Mouse (Mus musculus) midbrain, embryonic 14.5 days (tissue): ENCODE results near the gene Sgsm1. TPM values are rescaled to one million over a fixed set of nuclear protein-coding genes. Genes with fewer than 3 reads are reported as not detected.

Experiments
- ATAC-seq: fragments of 200-750 bp; cut with Nextera tagmentation; 2 replicates; pipeline ENCODE4 v1.8.0; 2017; ENCODE audit warnings: moderate number of reproducible peaks, moderate library complexity; ENCODE audit not compliant: low FRiP score, low TSS enrichment
- DNase-seq: peaks from one replicate; pipeline ENCODE4 v3.0.0-alpha.2; 2015
- H3K27ac ChIP-seq: fragments of 300-500 bp; sonication (generic); replicated peaks from 2 replicates; pipeline ENCODE4 v1.5.1; 2014; ENCODE audit warnings: mild to moderate bottlenecking, low read depth, low read length, moderate library complexity
- H3K27me3 ChIP-seq: fragments of 300-500 bp; sonication (generic); 2 replicates; pipeline ENCODE4 v1.6.1; 2014; ENCODE audit warnings: low read length, control low read depth, mixed read lengths; ENCODE audit not compliant: control insufficient read depth, insufficient read depth
- H3K36me3 ChIP-seq: fragments of 300-500 bp; sonication (generic); 2 replicates; pipeline ENCODE4 v1.6.1; 2014; ENCODE audit warnings: low read length, control low read depth; ENCODE audit not compliant: control insufficient read depth, insufficient read depth
- H3K4me1 ChIP-seq: fragments of 300-500 bp; sonication (generic); 2 replicates; pipeline ENCODE4 v1.6.1; 2014; ENCODE audit warnings: mild to moderate bottlenecking, antibody characterized with exemption, low read length, control low read depth; ENCODE audit not compliant: control insufficient read depth, insufficient read depth
- H3K4me2 ChIP-seq: fragments of 300-500 bp; sonication (generic); 2 replicates; pipeline ENCODE4 v1.6.1; 2014; ENCODE audit warnings: mild to moderate bottlenecking, low read length, moderate library complexity
- H3K4me3 ChIP-seq: fragments of 300-500 bp; sonication (generic); replicated peaks from 2 replicates; pipeline ENCODE4 v1.5.1; 2014; ENCODE audit warnings: low read depth, low read length
- H3K9ac ChIP-seq: fragments of 300-500 bp; sonication (generic); replicated peaks from 2 replicates; pipeline ENCODE4 v1.6.1; 2014; ENCODE audit warnings: mild to moderate bottlenecking, low read length, moderate library complexity
- H3K9me3 ChIP-seq: fragments of 300-500 bp; sonication (generic); 2 replicates; pipeline ENCODE4 v1.6.1; 2016; ENCODE audit warnings: low read length, control low read depth, mixed read lengths; ENCODE audit not compliant: control insufficient read depth
- WGBS: fragments of 180-500 bp; shearing (Covaris S2); extraction: QIAGEN DNeasy Blood & Tissue Kit; methylation state at CpG from one replicate; pipeline ENCODE4 v1.1.7; 2014; 5-methylcytosine and 5-hydroxymethylcytosine counted together
- polyA plus RNA-seq: library from polyadenylated mRNA; unstranded; fragments of >200 nt; fragmentation: Nextera tagmentation; extraction: Ambion mirVana; gene quantifications from 2 replicates; pipeline ENCODE4 v1.2.1, GENCODE M21; 2014

Sgsm1 gene
- polyA plus RNA-seq, 1 experiment from 2014 or later = 15.2 TPM

GRCm38 (mm10) chr5:113332899-113333298 lies 22.3 kb upstream of the Sgsm1 start:
- 61% methylated on average over 4 of the region's 4 CpGs for WGBS
- H3K27me3 ChIP-seq = peaks cover 30% of the 10 kb centered on the region
- no peak overlapping the region for H3K9ac ChIP-seq
- no peak overlapping the region for H3K4me3 ChIP-seq
- no peaks in the 10 kb centered on the region for H3K36me3 ChIP-seq
- no peak overlapping the region for H3K4me2 ChIP-seq
- no peak overlapping the region for H3K27ac ChIP-seq
- ATAC-seq (no peak), DNase-seq (no peak)
- peaks cover 8% of the 10 kb centered on the region; the same call in 1 of the 2 replicates for H3K4me1 ChIP-seq
- peaks cover 10% of the 10 kb centered on the region; the same call in 1 of the 2 replicates for H3K9me3 ChIP-seq

GRCm38 (mm10) chr5:113332239-113332638 lies 21.7 kb upstream of the Sgsm1 start:
- H3K36me3 ChIP-seq = no peaks in the 10 kb centered on the region
- H3K4me1 ChIP-seq = peaks cover 8% of the 10 kb centered on the region; the same call in 1 of the 2 replicates
- H3K4me3 ChIP-seq = no peak overlapping the region
- no peak overlapping the region for H3K4me2 ChIP-seq
- H3K9ac ChIP-seq = no peak overlapping the region
- ATAC-seq (no peak), DNase-seq (peak; percentile 41)
- 43% methylated on average over 12 of the region's 12 CpGs for WGBS
- H3K27me3 ChIP-seq = peaks cover 30% of the 10 kb centered on the region
- peaks cover 10% of the 10 kb centered on the region; the same call in 1 of the 2 replicates for H3K9me3 ChIP-seq
- no peak overlapping the region for H3K27ac ChIP-seq

- peaks cover 10% of the 10 kb centered on the region; the same call in 1 of the 2 replicates for H3K9me3 ChIP-seq
- H3K4me2 ChIP-seq = no peak overlapping the region
- WGBS = 92% methylated on average over 3 of the region's 3 CpGs
- no peak overlapping the region for H3K9ac ChIP-seq
- DNase-seq (no peak), ATAC-seq (no peak)
- no peaks in the 10 kb centered on the region for H3K36me3 ChIP-seq
- H3K27me3 ChIP-seq = peaks cover 22% of the 10 kb centered on the region
- peaks cover 5% of the 10 kb centered on the region; the same call in 1 of the 2 replicates for H3K4me1 ChIP-seq
- H3K27ac ChIP-seq = no peak overlapping the region
- no peak overlapping the region for H3K4me3 ChIP-seq
Measured at GRCm38 (mm10) chr5:113330202-113330601, 19.6 kb upstream of the Sgsm1 start.

DNA sequence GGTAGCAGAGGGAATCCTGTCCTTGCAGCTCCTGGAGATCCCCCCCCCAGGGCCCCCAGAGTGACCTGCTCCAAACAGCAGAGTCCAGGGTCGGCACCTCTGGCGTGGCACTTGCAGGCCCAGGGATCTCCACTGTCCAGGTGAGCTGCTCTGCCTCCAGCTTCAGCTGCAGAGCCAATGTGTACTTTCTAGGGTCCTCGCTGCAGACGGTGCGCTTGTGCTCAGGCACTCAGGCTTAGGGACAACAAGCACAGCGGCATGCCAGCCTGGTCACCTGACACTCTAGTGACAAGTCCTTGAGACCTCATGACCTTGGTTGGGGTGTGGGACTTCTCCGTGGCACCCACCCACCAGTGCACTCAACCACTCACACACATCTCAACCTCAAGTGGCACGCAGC lies 18.9 kb upstream of the Sgsm1 start:
- WGBS = 90% methylated on average over 8 of the region's 8 CpGs
- Histone ChIP-seq H3K4me2 (no peak overlapping the region), H3K36me3 (no peaks in the 10 kb centered on the region), H3K4me1 (no peaks in the 10 kb centered on the region; the same call in 1 of the 2 replicates), H3K27ac (no peak overlapping the region), H3K9me3 (peaks cover 10% of the 10 kb centered on the region; the same call in 1 of the 2 replicates), H3K27me3 (peaks cover 17% of the 10 kb centered on the region), H3K9ac (no peak overlapping the region), H3K4me3 (no peak overlapping the region)
- no peak for ATAC-seq
- DNase-seq = no peak

GRCm38 (mm10) chr5:113323784-113324638 lies 13.4 kb upstream of the Sgsm1 start:
- no peak overlapping the region for H3K27ac ChIP-seq
- peaks cover 6% of the 10 kb centered on the region; the same call in 1 of the 2 replicates for H3K4me1 ChIP-seq
- H3K9ac ChIP-seq = 0 out of 2 replicates have a peak overlapping the region, but pooled peaks have one; percentile 7
- WGBS = 4% methylated on average over 38 of the region's 38 CpGs
- no peak for ATAC-seq
- H3K27me3 ChIP-seq = peaks cover 5% of the 10 kb centered on the region; the same call in 1 of the 2 replicates
- H3K9me3 ChIP-seq = peaks cover 7% of the 10 kb centered on the region; the same call in 1 of the 2 replicates
- H3K4me2 ChIP-seq = peak overlapping the region; percentile 55
- H3K36me3 ChIP-seq = no peaks in the 10 kb centered on the region
- peak; percentile 48 for DNase-seq
- H3K4me3 ChIP-seq = peak overlapping the region; percentile 21

GRCm38 (mm10) chr5:113313998-113314397 lies 3.4 kb upstream of the Sgsm1 start:
- Histone ChIP-seq H3K4me2 (peak overlapping the region; percentile 26), H3K4me1 (peaks cover 11% of the 10 kb centered on the region), H3K4me3 (no peak overlapping the region), H3K27me3 (no peaks in the 10 kb centered on the region; the same call in 1 of the 2 replicates), H3K27ac (peak overlapping the region; percentile 16; the same call in 1 of the 2 replicates), H3K9me3 (no peaks in the 10 kb centered on the region), H3K9ac (peak overlapping the region; percentile 14; the same call in 1 of the 2 replicates), H3K36me3 (no peaks in the 10 kb centered on the region)
- ATAC-seq = 0 out of 2 replicates have a peak, but pooled peaks have one; percentile 25
- WGBS = 2% methylated on average over 24 of the region's 24 CpGs
- DNase-seq = peak; percentile 94

- Histone ChIP-seq H3K27ac (0 out of 2 replicates have a peak overlapping the region, but pooled peaks have one; percentile 65), H3K27me3 (no peaks in the 10 kb centered on the region; the same call in 1 of the 2 replicates), H3K4me3 (peak overlapping the region; percentile 77), H3K4me1 (peaks cover 39% of the 10 kb centered on the region), H3K9me3 (no peaks in the 10 kb centered on the region), H3K4me2 (peak overlapping the region; percentile 89), H3K9ac (peak overlapping the region; percentile 86), H3K36me3 (no peaks in the 10 kb centered on the region)
- no peak for ATAC-seq
- WGBS = 56% methylated on average over 22 of the region's 22 CpGs
- peak; percentile 30 for DNase-seq
Measured at GRCm38 (mm10) chr5:113309491-113310376, 852 bp downstream of the Sgsm1 start.
